Mouse (Mus musculus) MEL (cell line): ENCODE data around the gene Dgkz.
A peak's percentile ranks its signal among the peaks of the same experiment; 100 is the strongest.

ENCODE experiments used
- CTCF ChIP-seq, 3 experiments: IDR thresholded peaks in 2 of 3; conservative IDR thresholded peaks in 1 of 3; 2 replicates each; pipeline ENCODE4 v1.5.1; 2011 to 2012; ENCODE audit warnings: low read length in 3 of 3, low read depth in 2 of 3, mild to moderate bottlenecking in 2 of 3, improper control_type of control experiment in 1 of 3, inconsistent platforms in 1 of 3, mixed read lengths in 1 of 3, moderate library complexity in 1 of 3; ENCODE audit not compliant: control insufficient read depth in 1 of 3, insufficient read depth in 1 of 3, poor library complexity in 1 of 3, severe bottlenecking in 1 of 3
- MAZ ChIP-seq: IDR thresholded peaks from 2 replicates; pipeline ENCODE4 v1.6.1; 2012; ENCODE audit warnings: low read depth, mild to moderate bottlenecking, inconsistent platforms, low read length, improper control_type of control experiment
- POLR2A ChIP-seq, 2 experiments: IDR thresholded peaks; 2 replicates each; pipeline ENCODE4 v1.6.1; 2011 to 2012; ENCODE audit warnings: low read length in 2 of 2, mild to moderate bottlenecking in 2 of 2, control low read depth in 1 of 2, improper control_type of control experiment in 1 of 2, low read depth in 1 of 2, moderate library complexity in 1 of 2; ENCODE audit not compliant: control insufficient read depth in 1 of 2, insufficient read depth in 1 of 2, poor library complexity in 1 of 2
- TBP ChIP-seq: IDR thresholded peaks from 2 replicates; pipeline ENCODE4 v1.8.0; 2011; ENCODE audit warnings: low read depth, low read length, improper control_type of control experiment

GRCm38 (mm10) chr2:91984439-91984838, 8.8 kb upstream of the Dgkz start:
- TF ChIP-seq TBP (no peak), MAZ (peak; percentile 91), POLR2A (IDR thresholded peaks at IDR 0.05; ENCODE audit: control insufficient read depth in 1 of 2, insufficient read depth in 1 of 2, low read depth in 1 of 2, low read length in 2 of 2, poor library complexity in 1 of 2) (peak; percentile 48 to 62; a peak in 3 of 4 replicates), CTCF (IDR thresholded peaks at IDR 0.05 in 2 of 3, conservative IDR thresholded peaks at IDR 0.05 in 1 of 3; ENCODE audit: control insufficient read depth in 1 of 3, insufficient read depth in 1 of 3, low read depth in 2 of 3, low read length in 3 of 3, poor library complexity in 1 of 3, severe bottlenecking in 1 of 3) (no peak)
